Mouse (Mus musculus) brain, embryonic 14.5 days (tissue): ENCODE results near the gene Fsip1. TPM values are rescaled to one million over a fixed set of nuclear protein-coding genes. Genes with fewer than 3 reads are reported as not detected.

Experiments
- DNase-seq: peaks from one replicate; pipeline ENCODE4 v3.0.0-alpha.2; 2011; ENCODE audit warnings: low read depth
- CTCF ChIP-seq: fragments of 200-500 bp; IDR thresholded peaks from 2 replicates; pipeline ENCODE4 v1.5.1; 2012; ENCODE audit warnings: inconsistent platforms, mild to moderate bottlenecking, moderate library complexity, borderline replicate concordance; ENCODE audit not compliant: insufficient read depth, insufficient read length; ENCODE audit errors: extremely low read depth
- POLR2A ChIP-seq: fragments of 200-500 bp; IDR thresholded peaks from 2 replicates; pipeline ENCODE4 v1.6.1; 2012; ENCODE audit warnings: mild to moderate bottlenecking, inconsistent platforms, borderline replicate concordance; ENCODE audit not compliant: poor library complexity, insufficient read depth, insufficient read length, severe bottlenecking; ENCODE audit errors: extremely low read depth
- polyA plus RNA-seq: library from polyadenylated mRNA; depleted of rRNA; stranded (reverse); fragments of >200 nt; gene quantifications from 2 replicates; pipeline ENCODE4 v1.2.3, GENCODE M21; 2012; rRNA removed

The Fsip1 gene
- polyA plus RNA-seq, 1 experiment, result 2.3 TPM

GRCm38 (mm10) chr2:118102169-118102568 is 154.6 kb downstream of the Fsip1 start:
- DNase-seq, result no peak

DNA sequence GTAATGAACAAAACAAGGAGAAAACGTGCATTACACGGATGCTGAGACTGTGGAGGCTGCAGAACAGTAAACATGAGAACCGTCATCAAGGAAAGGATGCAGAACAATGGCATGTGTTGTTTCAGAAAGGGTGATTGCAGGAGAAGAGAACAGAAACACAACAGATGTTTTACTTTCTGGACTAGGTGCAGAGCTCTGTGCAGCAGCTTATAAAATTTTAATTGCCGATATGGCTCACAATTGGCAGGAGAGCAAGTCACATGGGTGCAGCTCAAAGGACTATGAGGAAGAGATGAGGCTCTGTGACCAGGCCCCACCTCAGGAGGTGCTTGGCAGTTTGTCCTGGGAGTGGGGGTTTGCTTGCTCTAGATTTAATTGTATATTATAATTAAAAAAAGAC is 157.7 kb downstream of the Fsip1 start:
- DNase-seq, result peak; percentile 61
- TF ChIP-seq POLR2A, result no peak
- no peak for TF ChIP-seq CTCF

More at GRCm38 (mm10) chr2:118102169-118102568, 154.6 kb downstream of the Fsip1 start:
- TF ChIP-seq POLR2A (no peak), CTCF (no peak)

DNA sequence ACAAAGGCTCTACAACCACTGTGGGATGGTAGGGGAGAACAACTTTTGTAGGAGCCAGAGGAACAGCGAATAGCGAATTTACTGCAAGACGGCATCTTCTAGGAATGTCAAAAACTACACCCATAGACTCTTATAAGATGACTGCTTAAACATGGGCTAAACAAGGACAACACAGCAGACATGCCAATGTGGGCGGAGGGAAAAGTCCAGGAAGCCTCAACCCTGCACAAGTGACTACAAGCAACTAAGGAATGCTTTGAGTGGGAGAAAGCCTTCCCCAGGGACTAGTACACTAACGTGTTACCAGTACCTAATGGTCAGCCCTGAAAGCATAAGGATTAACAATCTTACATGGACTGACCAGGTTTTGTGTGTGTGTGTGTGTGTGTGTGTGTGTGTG is 165.5 kb downstream of the Fsip1 start:
- no peak for DNase-seq
- TF ChIP-seq CTCF, result no peak

GRCm38 (mm10) chr2:118087044-118087726 is 169.6 kb downstream of the Fsip1 start:
- TF ChIP-seq POLR2A, result no peak
- no peak for TF ChIP-seq CTCF
- no peak for DNase-seq

- no peak for DNase-seq
- TF ChIP-seq CTCF (no peak), POLR2A (no peak)
Observed at GRCm38 (mm10) chr2:118085647-118086046, 171.1 kb downstream of the Fsip1 start.

DNA sequence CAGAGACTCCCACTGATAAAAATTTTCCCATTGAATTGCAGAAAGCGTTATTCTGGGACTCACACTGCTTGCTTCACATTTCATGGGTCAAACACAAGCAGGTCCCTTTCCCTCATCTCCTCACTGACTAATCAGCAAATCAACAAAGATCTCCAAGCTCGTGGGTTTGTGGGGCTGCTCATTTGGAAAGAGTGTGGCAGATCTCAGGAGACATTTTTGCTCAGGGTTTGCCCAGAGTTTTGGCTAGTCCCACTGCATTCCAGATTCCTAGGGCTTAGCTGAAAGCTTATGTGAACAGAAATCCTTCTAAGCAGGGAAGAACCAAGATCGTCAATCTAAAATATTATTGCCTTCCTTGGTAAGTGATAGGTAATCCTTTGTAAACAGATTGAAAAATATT is 172.1 kb downstream of the Fsip1 start:
- DNase-seq, result no peak
- TF ChIP-seq POLR2A (no peak), CTCF (no peak)

- TF ChIP-seq CTCF (no peak), POLR2A (no peak)
- DNase-seq, result no peak
Observed at GRCm38 (mm10) chr2:118083652-118084051, 173.1 kb downstream of the Fsip1 start.

- no peak for DNase-seq
- TF ChIP-seq POLR2A, result no peak
- no peak for TF ChIP-seq CTCF
Observed at GRCm38 (mm10) chr2:118081581-118081980, 175.2 kb downstream of the Fsip1 start.

Other genes with a start within 250 kb of the Fsip1 start
- 3.0 and 9.3 TPM in 2 replicates for gene Thbs1, start 145.1 kb downstream of the Fsip1 start, polyA plus RNA-seq
- gene Gpr176, start 116.5 kb upstream of the Fsip1 start, polyA plus RNA-seq, result 1.4 and 2.9 TPM in 2 replicates
- 18.5 and 19.1 TPM in 2 replicates for gene Eif2ak4, start 131.7 kb upstream of the Fsip1 start, polyA plus RNA-seq
- 195 and 222 TPM in 2 replicates for gene Srp14, start 222.7 kb upstream of the Fsip1 start, polyA plus RNA-seq